Mouse (Mus musculus): ENCODE measurements around the gene Rab3d. TPM values are rescaled to one million over a fixed set of nuclear protein-coding genes. Genes with fewer than 3 reads are reported as not detected.

The Rab3d gene
- polyA plus RNA-seq (2014; fragmentation: Illumina TruSeq; extraction: RNeasy Lipid Tissue Mini Kit (QIAGEN cat#74804); ENCODE audit: low read depth, low replicate concordance), result 14.0 TPM

GRCm38 (mm10) chr9:21918035-21918592 lies at the start of gene Rab3d:
Gene Rab3d, minus strand, starts transcription at chr9:21918192.

GRCm38 (mm10) chr9:21963417-21963816 lies 45.4 kb upstream of the Rab3d start, which contains the start of gene Epor:
Gene Epor, minus strand, starts transcription at chr9:21963506.

GRCm38 (mm10) chr9:21955570-21956281 lies 37.7 kb upstream of the Rab3d start, which contains the start of gene Swsap1:
Gene Swsap1, plus strand, starts transcription at chr9:21955755.

DNA sequence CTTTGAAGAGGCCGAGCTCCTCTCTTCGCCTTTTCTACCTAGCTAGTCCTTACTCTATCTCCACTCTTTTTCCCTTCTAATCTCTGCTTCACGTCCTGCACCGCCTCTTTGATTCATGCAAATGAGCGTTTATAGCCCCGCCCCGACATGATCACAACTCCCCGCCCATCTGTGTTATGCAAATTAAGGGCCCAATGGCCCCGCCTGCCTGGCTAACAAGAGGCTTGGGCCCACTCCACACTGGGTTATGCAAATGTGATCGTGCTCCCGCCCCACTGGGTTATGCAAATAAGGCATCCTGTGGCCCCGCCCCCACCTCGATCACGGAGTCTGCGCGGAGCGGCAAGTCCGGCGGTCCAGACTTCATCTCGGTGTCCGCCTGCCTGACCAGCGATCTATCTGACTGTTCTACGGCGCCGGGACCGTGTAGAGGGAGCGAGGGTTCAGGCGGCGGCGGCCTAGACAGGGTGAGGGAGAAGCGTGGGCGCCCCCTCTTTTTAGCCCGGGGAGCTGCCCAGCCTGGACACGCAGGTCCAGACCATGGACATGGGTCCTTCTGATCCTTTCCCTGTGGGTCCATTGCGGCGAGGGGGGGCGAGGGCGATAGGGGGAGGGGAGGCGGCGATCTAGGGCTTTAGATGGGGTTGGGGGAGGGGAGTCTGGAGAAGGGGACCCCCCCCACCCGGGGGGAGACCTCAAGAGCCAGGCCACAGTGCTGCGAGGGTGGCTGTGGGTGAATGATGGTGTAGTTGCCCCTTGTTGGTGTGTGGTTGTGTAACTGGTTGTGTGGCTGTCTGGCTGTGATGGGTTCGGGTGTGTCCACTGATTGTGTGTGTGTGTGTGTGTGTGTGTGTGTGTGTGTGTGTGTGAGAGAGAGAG lies 18.9 kb upstream of the Rab3d start, which contains the start of gene Plppr2:
Gene Plppr2, plus strand, starts transcription at position 342 of the 879 bp plus-strand sequence.

DNA sequence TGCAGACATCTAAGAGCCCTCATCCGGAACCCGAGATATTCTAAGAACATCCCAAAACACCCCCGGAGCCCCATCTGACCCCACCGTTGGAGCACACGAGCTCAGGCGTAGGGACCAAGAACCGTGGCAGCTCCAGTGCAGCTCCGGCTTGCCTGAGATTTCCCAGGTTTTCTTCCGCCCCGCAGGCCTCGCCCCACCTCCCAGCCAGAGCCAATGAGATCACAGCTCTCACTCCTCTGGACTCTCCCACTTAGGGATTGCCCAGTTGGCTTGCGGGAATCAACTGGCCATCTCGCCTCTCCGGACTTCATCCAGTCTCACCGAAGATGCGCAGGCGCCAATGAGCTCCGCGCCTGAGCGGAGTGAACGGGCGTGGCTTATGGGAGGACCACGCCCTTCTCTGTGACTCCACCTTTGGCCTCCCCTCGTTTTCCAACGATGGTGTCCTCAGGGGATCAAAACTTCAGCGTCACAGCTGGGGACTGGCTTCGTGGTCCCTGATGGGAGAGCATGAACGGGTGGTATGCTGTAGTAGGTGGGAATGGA lies 9.3 kb upstream of the Rab3d start, which contains the start of the genes Ccdc159 and Tmem205:
Gene Ccdc159, plus strand, starts transcription at position 264 of the 546 bp plus-strand sequence.
Gene Tmem205, minus strand, starts transcription at position 349 of the 546 bp plus-strand sequence.

Other genes with a start within 250 kb of the Rab3d start
- 37.2 TPM for gene Ldlr, start 194.7 kb downstream of the Rab3d start, polyA plus RNA-seq (2014; fragmentation: Illumina TruSeq; extraction: RNeasy Lipid Tissue Mini Kit (QIAGEN cat#74804); ENCODE audit: low read depth, low replicate concordance)
- gene Spc24, start 157.9 kb downstream of the Rab3d start, polyA plus RNA-seq (2014; fragmentation: Illumina TruSeq; extraction: RNeasy Lipid Tissue Mini Kit (QIAGEN cat#74804); ENCODE audit: low read depth, low replicate concordance), result 0.58 TPM
- 13.8 TPM for gene Kank2, start 119.4 kb downstream of the Rab3d start, polyA plus RNA-seq (2014; fragmentation: Illumina TruSeq; extraction: RNeasy Lipid Tissue Mini Kit (QIAGEN cat#74804); ENCODE audit: low read depth, low replicate concordance)
- not detected for gene Angptl8, start 82.7 kb downstream of the Rab3d start, polyA plus RNA-seq (2014; fragmentation: Illumina TruSeq; extraction: RNeasy Lipid Tissue Mini Kit (QIAGEN cat#74804); ENCODE audit: low read depth, low replicate concordance)
- gene Dock6, start 65.6 kb downstream of the Rab3d start, polyA plus RNA-seq (2014; fragmentation: Illumina TruSeq; extraction: RNeasy Lipid Tissue Mini Kit (QIAGEN cat#74804); ENCODE audit: low read depth, low replicate concordance), result 2.9 TPM
- 0.99 TPM for gene Ccdc159, start 9.3 kb upstream of the Rab3d start, polyA plus RNA-seq (2014; fragmentation: Illumina TruSeq; extraction: RNeasy Lipid Tissue Mini Kit (QIAGEN cat#74804); ENCODE audit: low read depth, low replicate concordance)
- 8.9 TPM for gene Tmem205, start 9.4 kb upstream of the Rab3d start, polyA plus RNA-seq (2014; fragmentation: Illumina TruSeq; extraction: RNeasy Lipid Tissue Mini Kit (QIAGEN cat#74804); ENCODE audit: low read depth, low replicate concordance)
- 2.2 TPM for gene Plppr2, start 18.8 kb upstream of the Rab3d start, polyA plus RNA-seq (2014; fragmentation: Illumina TruSeq; extraction: RNeasy Lipid Tissue Mini Kit (QIAGEN cat#74804); ENCODE audit: low read depth, low replicate concordance)
- 10.1 TPM for gene Swsap1, start 37.6 kb upstream of the Rab3d start, polyA plus RNA-seq (2014; fragmentation: Illumina TruSeq; extraction: RNeasy Lipid Tissue Mini Kit (QIAGEN cat#74804); ENCODE audit: low read depth, low replicate concordance)
- not detected for gene Epor, start 45.3 kb upstream of the Rab3d start, polyA plus RNA-seq (2014; fragmentation: Illumina TruSeq; extraction: RNeasy Lipid Tissue Mini Kit (QIAGEN cat#74804); ENCODE audit: low read depth, low replicate concordance)
- gene Rgl3, start 71.3 kb upstream of the Rab3d start, polyA plus RNA-seq (2014; fragmentation: Illumina TruSeq; extraction: RNeasy Lipid Tissue Mini Kit (QIAGEN cat#74804); ENCODE audit: low read depth, low replicate concordance), result 2.8 TPM
- 0.76 TPM for gene Ccdc151, start 84.4 kb upstream of the Rab3d start, polyA plus RNA-seq (2014; fragmentation: Illumina TruSeq; extraction: RNeasy Lipid Tissue Mini Kit (QIAGEN cat#74804); ENCODE audit: low read depth, low replicate concordance)
- gene Prkcsh, start 84.6 kb upstream of the Rab3d start, polyA plus RNA-seq (2014; fragmentation: Illumina TruSeq; extraction: RNeasy Lipid Tissue Mini Kit (QIAGEN cat#74804); ENCODE audit: low read depth, low replicate concordance), result 10.0 TPM
- gene Elavl3, start 133.8 kb upstream of the Rab3d start, polyA plus RNA-seq (2014; fragmentation: Illumina TruSeq; extraction: RNeasy Lipid Tissue Mini Kit (QIAGEN cat#74804); ENCODE audit: low read depth, low replicate concordance), result 1.1 TPM
- gene Gm49318, start 153.1 kb upstream of the Rab3d start, polyA plus RNA-seq (2014; fragmentation: Illumina TruSeq; extraction: RNeasy Lipid Tissue Mini Kit (QIAGEN cat#74804); ENCODE audit: low read depth, low replicate concordance), result not detected
- not detected for gene Zfp653, start 153.2 kb upstream of the Rab3d start, polyA plus RNA-seq (2014; fragmentation: Illumina TruSeq; extraction: RNeasy Lipid Tissue Mini Kit (QIAGEN cat#74804); ENCODE audit: low read depth, low replicate concordance)
- 4.3 TPM for gene Ecsit, start 167.2 kb upstream of the Rab3d start, polyA plus RNA-seq (2014; fragmentation: Illumina TruSeq; extraction: RNeasy Lipid Tissue Mini Kit (QIAGEN cat#74804); ENCODE audit: low read depth, low replicate concordance)
- gene Cnn1, start 181.0 kb upstream of the Rab3d start, polyA plus RNA-seq (2014; fragmentation: Illumina TruSeq; extraction: RNeasy Lipid Tissue Mini Kit (QIAGEN cat#74804); ENCODE audit: low read depth, low replicate concordance), result 3.6 TPM
- 8.3 TPM for gene Elof1, start 199.0 kb upstream of the Rab3d start, polyA plus RNA-seq (2014; fragmentation: Illumina TruSeq; extraction: RNeasy Lipid Tissue Mini Kit (QIAGEN cat#74804); ENCODE audit: low read depth, low replicate concordance)
- 5.2 TPM for gene Acp5, start 217.5 kb upstream of the Rab3d start, polyA plus RNA-seq (2014; fragmentation: Illumina TruSeq; extraction: RNeasy Lipid Tissue Mini Kit (QIAGEN cat#74804); ENCODE audit: low read depth, low replicate concordance)
- 5.1 TPM for gene Pigyl, start 238.7 kb upstream of the Rab3d start, polyA plus RNA-seq (2014; fragmentation: Illumina TruSeq; extraction: RNeasy Lipid Tissue Mini Kit (QIAGEN cat#74804); ENCODE audit: low read depth, low replicate concordance)